Mouse (Mus musculus): ENCODE results near the gene Cbx7.

DNA sequence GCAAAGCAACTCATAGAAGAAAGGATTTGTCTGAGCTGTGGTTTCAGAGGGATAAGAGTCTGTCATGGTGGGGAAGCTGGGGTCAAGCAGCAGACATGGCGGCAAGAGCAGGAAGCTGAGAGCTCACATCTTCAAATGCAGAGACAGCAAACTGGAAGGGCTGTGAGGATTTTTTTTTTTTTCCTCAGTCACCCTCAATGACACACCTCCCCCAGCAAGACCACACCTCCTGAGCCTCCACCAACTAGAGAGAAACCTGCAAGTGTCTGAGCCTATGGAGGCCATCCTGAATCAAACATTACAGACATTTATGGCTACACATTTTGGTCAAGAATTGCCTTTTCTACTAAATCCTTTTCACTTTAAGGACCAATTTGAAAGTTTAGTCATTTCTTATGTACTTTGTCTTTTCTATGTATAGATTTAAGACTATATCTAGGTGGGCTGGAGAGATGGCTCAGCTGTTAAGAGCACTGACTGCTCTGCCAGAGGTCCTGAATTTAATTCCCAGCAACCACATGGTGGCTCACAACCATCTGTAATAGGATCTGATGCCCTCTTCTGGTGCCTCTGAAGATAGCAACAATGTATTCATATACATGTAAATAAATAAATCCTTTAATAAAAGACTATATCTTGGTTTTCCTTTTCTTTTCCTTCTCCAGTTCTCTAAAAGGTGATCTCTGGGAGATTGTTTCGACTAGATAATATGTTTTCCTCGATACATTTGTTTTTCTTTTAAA, 103.5 kb downstream of the Cbx7 start:
- TF ChIP-seq CTCF (IDR thresholded peaks at IDR 0.05; ENCODE audit: extremely low read depth, insufficient read length, insufficient replicate concordance, low read depth, low read length) (no peak), POLR2A (IDR thresholded peaks at IDR 0.05; ENCODE audit: low read depth, low read length) (no peak)

All from small intestine, adult 2 months (tissue).